Mouse (Mus musculus): ENCODE measurements around the gene Aurkb.

DNA sequence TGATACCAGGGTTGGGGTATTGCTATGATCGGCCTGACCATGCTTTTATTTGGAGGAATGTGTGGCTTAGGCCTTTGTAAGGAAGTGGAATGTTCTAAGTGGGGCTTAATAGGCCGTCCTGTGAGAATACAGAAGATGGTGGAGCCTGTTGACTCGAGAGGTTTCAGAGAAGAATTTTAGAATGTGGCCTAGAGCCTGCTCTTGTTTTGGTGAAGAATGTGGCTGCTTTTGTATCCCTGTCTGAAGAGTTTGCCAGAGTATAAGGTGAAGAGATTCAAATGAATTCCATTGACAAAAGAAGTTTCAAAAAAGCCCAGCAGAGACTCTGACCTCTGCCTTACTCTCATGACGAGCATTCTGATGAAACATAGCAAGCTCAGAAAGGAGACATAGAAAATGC, 6.3 kb downstream of the Aurkb start:
- TF ChIP-seq CTCF (IDR thresholded peaks at IDR 0.05 in 2 of 3, conservative IDR thresholded peaks at IDR 0.05 in 1 of 3; ENCODE audit: control insufficient read depth in 1 of 3, insufficient read depth in 1 of 3, low read depth in 2 of 3, low read length in 3 of 3, poor library complexity in 1 of 3, severe bottlenecking in 1 of 3), result no peak
- no peak for TF ChIP-seq MAX (IDR thresholded peaks at IDR 0.05; ENCODE audit: low read length)
- no peak for TF ChIP-seq TAL1 (IDR thresholded peaks at IDR 0.05; ENCODE audit: low read length)
- TF ChIP-seq USF1 (IDR thresholded peaks at IDR 0.05; ENCODE audit: low read depth, low read length), result no peak
- TF ChIP-seq MYB (IDR thresholded peaks at IDR 0.05; ENCODE audit: low read depth, low read length), result no peak
- no peak for TF ChIP-seq MYC (IDR thresholded peaks at IDR 0.05; ENCODE audit: low read depth, low read length)
- TF ChIP-seq BHLHE40 (IDR thresholded peaks at IDR 0.05; ENCODE audit: borderline replicate concordance, low read depth, low read length), result no peak

Data from MEL (cell line).